Mouse (Mus musculus) adrenal gland, postnatal 0 days (tissue): ENCODE measurements around the gene Ccdc59. TPM values are rescaled to one million over a fixed set of nuclear protein-coding genes. Genes with fewer than 3 reads are reported as not detected.

Experiments used
- polyA plus RNA-seq: library from polyadenylated mRNA; unstranded; fragments of >200 nt; fragmentation: Nextera tagmentation; extraction: Ambion mirVana; gene quantifications from 2 replicates; pipeline ENCODE4 v1.2.1, GENCODE M21; 2015

Gene Ccdc59
- 52.5 and 53.6 TPM in 2 replicates for polyA plus RNA-seq

DNA sequence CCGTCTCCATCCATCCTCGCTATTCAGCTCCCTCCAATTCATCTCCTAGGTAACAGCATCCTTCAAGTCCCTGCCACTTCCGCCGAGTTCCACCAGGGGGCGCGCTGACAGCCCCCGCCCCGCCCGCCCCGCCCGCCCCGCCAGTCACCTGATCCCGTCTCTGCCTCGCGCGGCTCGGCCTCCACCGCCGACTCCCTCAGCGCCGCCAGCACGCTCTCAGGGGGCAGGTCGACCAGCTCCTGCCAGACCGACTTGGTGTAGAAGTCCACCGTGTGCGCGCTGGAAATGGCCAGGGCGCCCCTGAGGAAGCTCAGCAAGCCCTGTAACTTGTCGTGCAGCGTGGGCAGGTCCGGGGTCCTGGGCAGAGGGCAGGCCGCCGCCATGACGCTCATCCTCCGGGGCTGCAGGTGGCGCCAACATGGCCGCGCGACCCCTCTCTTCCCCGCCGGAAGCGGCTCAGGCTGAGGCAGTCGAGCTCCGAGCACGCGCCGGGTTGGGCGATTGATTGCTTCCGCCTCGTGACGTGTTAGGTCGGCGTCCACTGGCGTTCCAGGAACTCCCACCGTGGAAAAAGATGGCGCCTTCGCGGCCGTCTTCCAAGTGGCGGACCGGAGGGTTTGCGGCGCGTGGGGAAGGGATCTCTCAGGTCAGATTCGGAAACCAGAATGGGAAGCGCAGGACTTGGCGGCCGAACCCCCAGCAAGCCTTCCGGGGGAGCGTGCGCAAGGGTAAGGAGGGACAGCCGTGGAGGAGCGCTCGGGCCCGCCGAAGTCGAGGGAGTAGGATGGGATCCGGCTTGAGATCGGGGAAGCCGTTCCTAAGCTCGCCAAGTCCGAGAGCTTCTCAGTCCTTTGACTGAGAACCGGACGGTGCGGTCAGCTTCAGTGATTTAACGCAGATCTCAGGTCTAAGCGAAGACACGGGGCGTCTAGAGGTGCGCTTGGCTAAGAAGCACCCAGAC, at the start of gene Ccdc59, which contains the start of gene Mettl25:
Gene Ccdc59 (plus strand): TSS at position 140 of the 961 bp plus-strand sequence.
Gene Mettl25 (minus strand): TSS at position 453 of the 961 bp plus-strand sequence.

Other genes starting within 250 kb of the Ccdc59 start
- gene Mettl25, start 313 bp downstream of the Ccdc59 start, polyA plus RNA-seq: 12.8 and 15.3 TPM in 2 replicates